Mouse (Mus musculus) left cerebral cortex, postnatal 36 days (tissue): Measurements from ENCODE around the gene Notch1. TPM values are rescaled to one million over a fixed set of nuclear protein-coding genes. Genes with fewer than 3 reads are reported as not detected.

Source experiments
- DNase-seq, 2 experiments: peaks; one replicate each; pipeline ENCODE4 v3.0.0; 2021 to 2022; ENCODE audit warnings: low spot score in 2 of 2, mixed read lengths in 1 of 2
- intact Hi-C: fragments of 180-260 bp; cut with DNase I; formaldehyde crosslinking; loops from one replicate; pipeline ENCODE4 v1.15.1; 2025
- microRNA-seq: library from miRNA; unstranded; fragments of <30 nt; microRNA quantifications from one replicate; pipeline ENCODE4 v1.2.0, GENCODE M21; 2022
- total RNA-seq, 2 experiments: library from RNA; stranded (reverse); gene quantifications; 2 replicates each; pipeline ENCODE4 v1.2.3; 2021

Gene Notch1
- total RNA-seq, 2 experiments from 2014 or later: 24.5 to 28.5 TPM

GRCm38 (mm10) chr2:26434791-26435572, 81.5 kb downstream of the Notch1 start:
- no peak for DNase-seq
- intact Hi-C loops: no loop called here

DNA sequence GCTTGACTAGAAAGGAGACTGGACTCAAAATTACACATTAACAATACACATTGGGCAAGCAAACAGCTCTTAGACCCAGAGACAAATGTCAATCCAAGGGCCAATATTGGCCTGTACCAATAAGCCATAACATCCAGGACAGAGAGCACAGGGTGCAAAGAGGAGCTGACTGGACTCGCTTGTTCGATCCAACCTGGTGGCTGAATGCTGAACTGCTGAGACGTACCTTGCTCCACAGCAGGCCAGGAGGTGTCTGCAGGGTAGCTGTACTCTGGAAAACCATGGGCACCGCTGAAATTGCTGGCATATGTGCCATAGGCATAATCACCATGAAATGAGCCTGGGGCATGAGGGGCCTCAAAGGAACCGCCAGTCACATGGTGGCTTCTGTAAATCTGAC, 86.6 kb downstream of the Notch1 start:
- no peak for DNase-seq
- intact Hi-C loops: no loop called here

- intact Hi-C loops: no loop called here
- no peak for DNase-seq
Measured at GRCm38 (mm10) chr2:26424541-26424940, 91.9 kb downstream of the Notch1 start.

GRCm38 (mm10) chr2:26423086-26423485, 93.4 kb downstream of the Notch1 start:
- intact Hi-C loops: no loop called here
- DNase-seq: no peak

DNA sequence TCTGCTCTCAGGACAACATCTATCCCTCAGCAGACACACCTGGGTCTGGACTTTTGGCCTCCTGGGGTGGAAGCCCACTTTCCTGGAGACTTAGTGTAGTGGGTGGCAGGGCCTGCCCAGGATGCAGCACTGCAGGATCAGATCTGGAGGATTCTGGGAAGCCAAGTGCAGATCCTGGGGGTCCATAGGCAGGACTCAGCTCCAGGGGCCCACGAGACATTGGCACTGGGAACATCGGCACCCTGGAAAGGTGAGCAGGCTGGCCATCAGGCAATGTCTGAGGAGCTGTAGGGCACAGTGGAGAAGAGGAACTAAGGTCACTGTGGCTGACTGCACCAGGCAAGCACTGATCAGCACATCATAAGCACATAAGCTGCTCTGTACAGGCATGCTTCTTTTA, 94.5 kb downstream of the Notch1 start:
- intact Hi-C loops: no loop called here

GRCm38 (mm10) chr2:26418120-26418519, 98.3 kb downstream of the Notch1 start:
- no peak for DNase-seq
- intact Hi-C loops: no loop called here

More for the DNA sequence above, 94.5 kb downstream of the Notch1 start:
- DNase-seq: no peak

- intact Hi-C loops: no loop called here
- DNase-seq: no peak
Measured at GRCm38 (mm10) chr2:26417066-26417465, 99.4 kb downstream of the Notch1 start.

DNA sequence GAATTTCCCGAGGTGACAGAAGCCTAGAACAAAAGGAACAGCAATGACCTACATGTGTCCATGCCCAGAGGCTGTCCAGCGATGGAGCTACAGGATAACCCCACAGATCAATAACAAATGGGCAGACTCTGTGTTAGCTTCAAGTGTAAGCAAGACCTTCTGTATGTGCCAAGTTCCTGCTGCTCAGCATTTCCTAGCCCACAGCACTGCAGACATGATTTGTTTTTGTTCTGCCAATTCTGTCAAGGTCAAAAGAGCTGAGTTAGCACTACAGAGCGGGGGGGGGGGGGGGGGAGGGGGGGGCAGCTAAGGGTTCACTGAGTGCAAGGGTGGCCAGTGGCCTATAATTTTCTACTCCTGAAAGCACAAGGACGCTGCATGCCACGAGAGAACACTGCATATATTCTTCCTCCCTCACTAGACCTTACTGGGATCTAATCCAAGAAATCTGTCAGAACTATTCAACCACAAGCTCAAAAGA, 105.5 kb downstream of the Notch1 start:
- intact Hi-C loops: no loop called here
- DNase-seq: peak in 1 of 2 experiments; percentile 29

- no peak for DNase-seq
- intact Hi-C loops: no loop called here
Measured at GRCm38 (mm10) chr2:26410091-26410490, 106.4 kb downstream of the Notch1 start.

GRCm38 (mm10) chr2:26409362-26409761, 107.1 kb downstream of the Notch1 start:
- DNase-seq: no peak
- intact Hi-C loops: no loop called here

- intact Hi-C loops: no loop called here
- DNase-seq: peak; percentile 98 to 99
Measured at GRCm38 (mm10) chr2:26408515-26409356, 107.7 kb downstream of the Notch1 start, which contains the start of gene Inpp5e. Gene Inpp5e (minus strand): TSS chr2:26409203.

Small RNAs within 50 kb of the gene (microRNA-seq; reads per million reads assigned to microRNA genes)
- gene Mir6996: 0.76 reads per million

Other genes starting within 250 kb of the Notch1 start
- gene Ccdc187, start 222.1 kb downstream of the Notch1 start, total RNA-seq: 1 to 10 TPM; 1.3 to 3.5 TPM
- 10 to 100 TPM; 44.4 to 58.4 TPM for gene Gpsm1, start 201.1 kb downstream of the Notch1 start, total RNA-seq
- gene Dnlz, start 164.6 kb downstream of the Notch1 start, total RNA-seq: 10 to 100 TPM; 27.5 to 28.7 TPM
- 1 to 10 TPM; 2.1 to 2.7 TPM for gene Card9, start 155.7 kb downstream of the Notch1 start, total RNA-seq
- gene Snapc4, start 136.0 kb downstream of the Notch1 start, total RNA-seq: 10 to 100 TPM; 54.0 to 71.0 TPM
- gene Entr1, start 127.3 kb downstream of the Notch1 start, total RNA-seq: 100 to 1,000 TPM; 138 to 162 TPM
- 10 to 100 TPM; 91.4 to 91.9 TPM for gene Pmpca, start 127.3 kb downstream of the Notch1 start, total RNA-seq
- 10 to 100 TPM; 22.5 to 26.6 TPM for gene Inpp5e, start 107.5 kb downstream of the Notch1 start, total RNA-seq
- 10 to 100 TPM; 39.0 to 52.3 TPM for gene Sec16a, start 71.4 kb downstream of the Notch1 start, total RNA-seq
- gene Egfl7, start 63.4 kb upstream of the Notch1 start, total RNA-seq: 10 to 100 TPM; 61.6 to 85.2 TPM
- not detected for gene Gm20532, start 70.0 kb upstream of the Notch1 start, total RNA-seq
- gene Agpat2, start 87.8 kb upstream of the Notch1 start, total RNA-seq: 1 to 10 TPM; 1.5 to 1.6 TPM
- gene Fam69b, start 111.8 kb upstream of the Notch1 start, total RNA-seq: 10 to 100 TPM; 69.1 to 81.4 TPM
- gene Lcn4, start 154.6 kb upstream of the Notch1 start, total RNA-seq: not detected